Mouse (Mus musculus): ENCODE results near the gene Gcgr.

DNA sequence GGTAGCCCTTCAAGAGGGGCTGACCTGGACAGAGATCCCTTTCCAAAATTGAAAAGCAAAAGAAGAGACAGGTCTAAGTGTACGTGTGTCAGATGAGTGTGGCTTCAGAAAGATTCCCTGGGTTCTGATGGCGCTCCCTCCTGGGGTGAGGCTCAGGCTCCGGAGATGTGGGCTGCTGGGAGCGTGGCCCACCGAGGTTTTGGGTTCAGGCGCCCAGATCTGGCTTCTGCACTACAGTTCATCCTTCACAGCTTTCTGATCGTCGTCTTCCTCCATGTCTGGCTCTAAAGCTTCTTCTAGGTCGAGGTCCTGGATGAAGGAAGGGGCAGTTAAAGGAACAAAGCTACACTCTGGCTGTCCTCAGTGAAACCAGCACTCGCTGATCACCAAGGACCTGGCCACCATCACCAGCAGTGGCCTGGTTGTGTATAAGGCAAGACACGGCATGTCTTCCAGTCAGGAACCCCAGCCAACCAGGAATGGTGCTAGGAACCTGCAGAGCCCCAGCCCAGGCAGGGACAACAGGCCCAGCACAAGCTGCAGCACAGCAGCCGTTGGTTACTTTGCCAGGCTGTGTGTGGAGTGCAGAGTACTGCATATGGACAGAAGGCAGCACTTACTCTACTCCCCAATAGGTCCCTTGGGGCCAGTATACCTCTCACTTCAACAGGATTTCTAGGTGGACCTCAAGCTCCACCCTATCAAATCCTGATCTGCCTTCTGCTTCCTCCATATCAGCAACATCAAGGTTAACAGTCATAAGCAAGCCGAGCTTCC, 30.6 kb downstream of the Gcgr start:
- TF ChIP-seq CTCF (IDR thresholded peaks at IDR 0.05; ENCODE audit: control insufficient read depth, insufficient read depth, low read length) (no peak), POLR2A (IDR thresholded peaks at IDR 0.05; ENCODE audit: borderline replicate concordance, control insufficient read depth, low read depth, low read length) (no peak)

All from bone marrow, adult 2 months (tissue).